30 mouse cellular contexts compared by ENCODE assay signal in genomic region chrX:162845531-162845930, GRCm38 (mm10).
"Had no signal": no experiment of that assay in that cellular context is flagged by ENCODE, and none has a peak within 500 bp of the region (broad histone marks: within the 10 kb centered on the region; RNA-seq: fewer than 3 reads in every experiment).

No protein-coding gene starts in this region.

- H3K9ac ChIP-seq: heart, embryonic 12.5 days; heart, embryonic 13.5 days; heart, embryonic 15.5 days; hindbrain, embryonic 12.5 days; hindbrain, embryonic 13.5 days; hindbrain, embryonic 14.5 days; hindbrain, embryonic 15.5 days; intestine, embryonic 15.5 days; kidney, embryonic 15.5 days had no signal

- H3K9me3 ChIP-seq: heart, embryonic 12.5 days; heart, embryonic 13.5 days; heart, embryonic 15.5 days; hindbrain, embryonic 10.5 days; hindbrain, embryonic 12.5 days; hindbrain, embryonic 13.5 days; hindbrain, embryonic 15.5 days; intestine, embryonic 15.5 days; kidney, embryonic 15.5 days had no signal

- H3K27ac ChIP-seq: heart, embryonic 13.5 days; heart, embryonic 15.5 days; hindbrain, embryonic 10.5 days; hindbrain, embryonic 12.5 days; hindbrain, embryonic 13.5 days; hindbrain, embryonic 14.5 days; hindbrain, embryonic 15.5 days; hindbrain, postnatal 0 days; intestine, embryonic 15.5 days; kidney, embryonic 15.5 days; kidney, postnatal 0 days; layer of hippocampus, adult 2 months; left cerebral cortex, adult 2 months had no signal

- H3K4me3 ChIP-seq: heart, embryonic 12.5 days; heart, embryonic 13.5 days; heart, embryonic 15.5 days; hindbrain, embryonic 10.5 days; hindbrain, embryonic 12.5 days; hindbrain, embryonic 13.5 days; hindbrain, embryonic 15.5 days; intestine, embryonic 15.5 days; kidney, embryonic 15.5 days; layer of hippocampus, adult 2 months; left cerebral cortex, adult 2 months had no signal

- DNase-seq: heart, postnatal 10 days; heart, postnatal 14 days; heart, postnatal 36 days; heart, postnatal 4 days; kidney, adult 11 months; kidney, adult 18-20 months; kidney, adult 2 months; kidney, adult 8-10 months; kidney, adult 9 months; kidney, postnatal 10 days; kidney, postnatal 14 days; kidney, postnatal 25 days; kidney, postnatal 36 days; kidney, postnatal 4 days; layer of hippocampus, adult 9-11 months; layer of hippocampus, postnatal 36 days had no signal

- H3K27me3 ChIP-seq: heart, embryonic 12.5 days; heart, embryonic 13.5 days; heart, embryonic 15.5 days; hindbrain, embryonic 12.5 days; hindbrain, embryonic 13.5 days; hindbrain, embryonic 15.5 days; intestine, embryonic 15.5 days; kidney, embryonic 15.5 days had no signal

- H3K36me3 ChIP-seq: heart, embryonic 12.5 days; heart, embryonic 13.5 days; heart, embryonic 15.5 days; hindbrain, embryonic 10.5 days; hindbrain, embryonic 12.5 days; hindbrain, embryonic 13.5 days; hindbrain, embryonic 15.5 days; intestine, embryonic 15.5 days; kidney, embryonic 15.5 days had no signal

- H3K4me1 ChIP-seq: heart, embryonic 12.5 days; heart, embryonic 13.5 days; heart, embryonic 15.5 days; hindbrain, embryonic 10.5 days; hindbrain, embryonic 12.5 days; hindbrain, embryonic 13.5 days; hindbrain, embryonic 15.5 days; intestine, embryonic 15.5 days; kidney, embryonic 15.5 days had no signal
